Mouse (Mus musculus): ENCODE measurements around the gene Gm10778. TPM values are rescaled to one million over a fixed set of nuclear protein-coding genes. Genes with fewer than 3 reads are reported as not detected.
"Not testable (repeated sequence)": the region's sequence is repeated elsewhere in the genome, so short reads cannot be mapped to it uniquely, and the experiment has no call there.

Gene Gm10778
- polyA plus RNA-seq, 1 experiment from 2014 or later: 4.6 TPM

- Histone ChIP-seq H3K4me2 (replicated peaks) (no peak overlapping the region), H3K9me3 (0 out of 2 replicates have a peak, but pooled peaks cover 5% of the 10 kb centered on the region), H3K4me3 (replicated peaks) (no peak overlapping the region), H3K4me1 (replicated peaks) (no peaks in the 10 kb centered on the region), H3K27me3 (replicated peaks) (no peaks in the 10 kb centered on the region), H3K9ac (no peak overlapping the region), H3K27ac (no peak overlapping the region), H3K36me3 (peaks cover 15% of the 10 kb centered on the region; the same call in 1 of the 2 replicates)
- ATAC-seq: no peak
- WGBS: 91% methylated on average over 2 of the region's 2 CpGs
Measured at GRCm38 (mm10) chr10:81656174-81656573, 7.3 kb downstream of the Gm10778 start.

GRCm38 (mm10) chr10:81687114-81687513 lies 38.3 kb downstream of the Gm10778 start:
- H3K9ac ChIP-seq; H3K4me3 ChIP-seq (replicated peaks); H3K4me1 ChIP-seq (replicated peaks); H3K36me3 ChIP-seq; H3K4me2 ChIP-seq (replicated peaks); H3K27me3 ChIP-seq (replicated peaks); ATAC-seq; H3K9me3 ChIP-seq; H3K27ac ChIP-seq: not testable (repeated sequence)
- no CpG with 5 or more reads among the region's 18 CpGs for WGBS

- WGBS: no CpG with 5 or more reads among the region's 46 CpGs
- H3K4me2 ChIP-seq (replicated peaks); H3K4me1 ChIP-seq (replicated peaks); H3K27me3 ChIP-seq (replicated peaks); H3K9ac ChIP-seq; H3K27ac ChIP-seq; H3K4me3 ChIP-seq (replicated peaks); H3K36me3 ChIP-seq; H3K9me3 ChIP-seq: not testable (repeated sequence)
- peak; percentile 100 for ATAC-seq
Measured at GRCm38 (mm10) chr10:81704531-81705301, 55.9 kb downstream of the Gm10778 start, which contains the start of gene Zfp433. TSS of gene Zfp433 (plus strand) at chr10:81704825.

Other genes with a start within 250 kb of the Gm10778 start
- 52.8 and 56.0 TPM in 2 replicates for gene Nfic, start 193.4 kb upstream of the Gm10778 start, polyA plus RNA-seq (2015; fragmentation: Nextera tagmentation; extraction: Ambion mirVana)
- gene Celf5, start 166.3 kb upstream of the Gm10778 start, polyA plus RNA-seq (2015; fragmentation: Nextera tagmentation; extraction: Ambion mirVana): 1.7 TPM in 2 replicates
- gene Ncln, start 152.7 kb upstream of the Gm10778 start, polyA plus RNA-seq (2015; fragmentation: Nextera tagmentation; extraction: Ambion mirVana): 98.5 and 118 TPM in 2 replicates
- gene S1pr4, start 148.9 kb upstream of the Gm10778 start, polyA plus RNA-seq (2015; fragmentation: Nextera tagmentation; extraction: Ambion mirVana): 1.0 and 1.1 TPM in 2 replicates
- gene Gna15, start 124.8 kb upstream of the Gm10778 start, polyA plus RNA-seq (2015; fragmentation: Nextera tagmentation; extraction: Ambion mirVana): 0.92 and 0.97 TPM in 2 replicates
- 245 and 269 TPM in 2 replicates for gene Gna11, start 103.9 kb upstream of the Gm10778 start, polyA plus RNA-seq (2015; fragmentation: Nextera tagmentation; extraction: Ambion mirVana)
- gene Aes, start 89.6 kb upstream of the Gm10778 start, polyA plus RNA-seq (2015; fragmentation: Nextera tagmentation; extraction: Ambion mirVana): 743 and 808 TPM in 2 replicates
- 14.5 and 17.8 TPM in 2 replicates for gene Tle2, start 74.5 kb upstream of the Gm10778 start, polyA plus RNA-seq (2015; fragmentation: Nextera tagmentation; extraction: Ambion mirVana)
- gene Tle6, start 48.0 kb upstream of the Gm10778 start, polyA plus RNA-seq (2015; fragmentation: Nextera tagmentation; extraction: Ambion mirVana): 19.9 and 26.0 TPM in 2 replicates
- 0.85 and 1.00 TPM in 2 replicates for gene BC025920, start 42.8 kb upstream of the Gm10778 start, polyA plus RNA-seq (2015; fragmentation: Nextera tagmentation; extraction: Ambion mirVana)
- 28.9 and 33.3 TPM in 2 replicates for gene Sirt6, start 21.3 kb upstream of the Gm10778 start, polyA plus RNA-seq (2015; fragmentation: Nextera tagmentation; extraction: Ambion mirVana)
- 8.4 and 9.8 TPM in 2 replicates for gene Ankrd24, start 20.5 kb upstream of the Gm10778 start, polyA plus RNA-seq (2015; fragmentation: Nextera tagmentation; extraction: Ambion mirVana)
- 12.3 and 12.7 TPM in 2 replicates for gene Zfp433, start 55.8 kb downstream of the Gm10778 start, polyA plus RNA-seq (2015; fragmentation: Nextera tagmentation; extraction: Ambion mirVana)
- 6.3 and 8.2 TPM in 2 replicates for gene Gm3055, start 122.1 kb downstream of the Gm10778 start, polyA plus RNA-seq (2015; fragmentation: Nextera tagmentation; extraction: Ambion mirVana)
- gene Gm4767, start 163.1 kb downstream of the Gm10778 start, polyA plus RNA-seq (2015; fragmentation: Nextera tagmentation; extraction: Ambion mirVana): 2.7 and 2.8 TPM in 2 replicates
- 5.5 and 6.3 TPM in 2 replicates for gene Gm32687, start 214.9 kb downstream of the Gm10778 start, polyA plus RNA-seq (2015; fragmentation: Nextera tagmentation; extraction: Ambion mirVana)

Measured in intestine, embryonic 15.5 days (tissue).